Mouse (Mus musculus) liver, embryonic 11.5 days (tissue): ENCODE measurements at regions not wholly inside any gene's neighbourhood (a gene's known extent, or its start where the extent isn't known, plus 50 kb on each side); places are given as distances from the start of the nearest gene placed in this dataset.

Source experiments
- ATAC-seq: fragments of 200-750 bp; cut with Nextera tagmentation; replicated peaks from 2 replicates; pipeline ENCODE4 v1.8.0; 2017; ENCODE audit warnings: moderate number of reproducible peaks, mild to moderate bottlenecking, moderate TSS enrichment, moderate library complexity; ENCODE audit not compliant: low FRiP score
- DNase-seq: peaks from one replicate; pipeline ENCODE4 v3.0.0-alpha.2; 2017; ENCODE audit warnings: low spot score
- H3K27ac ChIP-seq: fragments of 300-500 bp; sonication (generic); 2 replicates; pipeline ENCODE4 v1.5.1; 2014; ENCODE audit warnings: mild to moderate bottlenecking, low read depth, low read length, control low read depth
- H3K27me3 ChIP-seq: fragments of 300-500 bp; sonication (generic); replicated peaks from 2 replicates; pipeline ENCODE4 v1.6.1; 2014; ENCODE audit warnings: low read length, mixed read lengths; ENCODE audit not compliant: control insufficient read depth, insufficient read depth
- H3K36me3 ChIP-seq: fragments of 300-500 bp; sonication (generic); 2 replicates; pipeline ENCODE4 v1.6.1; 2014; ENCODE audit warnings: mild to moderate bottlenecking, low read length, moderate library complexity, mixed read lengths; ENCODE audit not compliant: control insufficient read depth, insufficient read depth
- H3K4me1 ChIP-seq: fragments of 300-500 bp; sonication (generic); replicated peaks from 2 replicates; pipeline ENCODE4 v1.6.1; 2014; ENCODE audit warnings: low read length, mixed read lengths; ENCODE audit not compliant: control insufficient read depth, insufficient read depth
- H3K4me2 ChIP-seq: fragments of 300-500 bp; sonication (generic); 2 replicates; pipeline ENCODE4 v1.6.1; 2014; ENCODE audit warnings: mild to moderate bottlenecking, control low read depth, moderate library complexity
- H3K4me3 ChIP-seq: fragments of 300-500 bp; sonication (generic); 2 replicates; pipeline ENCODE4 v1.5.1; 2014; ENCODE audit warnings: low read depth, low read length, control low read depth
- H3K9ac ChIP-seq: fragments of 300-500 bp; sonication (generic); 2 replicates; pipeline ENCODE4 v1.6.1; 2014; ENCODE audit warnings: low read depth, low read length, control low read depth
- H3K9me3 ChIP-seq: fragments of 300-500 bp; sonication (generic); 2 replicates; pipeline ENCODE4 v1.6.1; 2016; ENCODE audit warnings: low read length, inconsistent platforms, mixed read lengths; ENCODE audit not compliant: control insufficient read depth
- WGBS: fragments of 180-500 bp; shearing (Covaris S2); extraction: QIAGEN DNeasy Blood & Tissue Kit; methylation state at CpG from one replicate; pipeline ENCODE4 v1.1.7; 2014; 5-methylcytosine and 5-hydroxymethylcytosine counted together

GRCm38 (mm10) chr10:117947911-117948310 lies 102.1 kb upstream of the Rap1b start:
- no peak overlapping the region for H3K9ac ChIP-seq
- no peak overlapping the region for H3K4me3 ChIP-seq
- 69% methylated on average over 7 of the region's 7 CpGs for WGBS
- no peak overlapping the region for H3K27ac ChIP-seq
- H3K4me1 ChIP-seq: no peaks in the 10 kb centered on the region
- ATAC-seq (no peak), DNase-seq (no peak)
- H3K27me3 ChIP-seq: no peaks in the 10 kb centered on the region
- H3K4me2 ChIP-seq: no peak overlapping the region
- H3K9me3 ChIP-seq: no peaks in the 10 kb centered on the region
- no peaks in the 10 kb centered on the region for H3K36me3 ChIP-seq

GRCm38 (mm10) chr10:117952116-117953025 lies 106.5 kb upstream of the Rap1b start:
- Histone ChIP-seq H3K4me3 (no peak overlapping the region), H3K36me3 (no peaks in the 10 kb centered on the region), H3K27ac (no peak overlapping the region), H3K27me3 (no peaks in the 10 kb centered on the region), H3K4me2 (peak overlapping the region; percentile 45), H3K9me3 (no peaks in the 10 kb centered on the region), H3K4me1 (no peaks in the 10 kb centered on the region), H3K9ac (no peak overlapping the region)
- no peak for ATAC-seq
- WGBS: 56% methylated on average over 26 of the region's 26 CpGs
- no peak for DNase-seq

GRCm38 (mm10) chr10:117953026-117953711 lies 107.3 kb upstream of the Rap1b start:
- Histone ChIP-seq H3K36me3 (no peaks in the 10 kb centered on the region), H3K9me3 (no peaks in the 10 kb centered on the region), H3K9ac (no peak overlapping the region), H3K4me2 (no peak overlapping the region), H3K27me3 (no peaks in the 10 kb centered on the region), H3K4me3 (no peak overlapping the region), H3K27ac (no peak overlapping the region), H3K4me1 (no peaks in the 10 kb centered on the region)
- DNase-seq: no peak
- 25% methylated on average over 12 of the region's 12 CpGs for WGBS
- ATAC-seq: no peak

GRCm38 (mm10) chr10:117956174-117956950 lies 110.5 kb upstream of the Rap1b start:
- Histone ChIP-seq H3K27ac (no peak overlapping the region), H3K27me3 (no peaks in the 10 kb centered on the region), H3K4me1 (no peaks in the 10 kb centered on the region), H3K9me3 (no peaks in the 10 kb centered on the region), H3K4me2 (no peak overlapping the region), H3K36me3 (no peaks in the 10 kb centered on the region), H3K4me3 (no peak overlapping the region), H3K9ac (no peak overlapping the region)
- no peak for ATAC-seq
- WGBS: 80% methylated on average over 17 of the region's 17 CpGs
- DNase-seq: no peak

- Histone ChIP-seq H3K4me2 (no peak overlapping the region), H3K4me3 (no peak overlapping the region), H3K27me3 (no peaks in the 10 kb centered on the region), H3K9ac (no peak overlapping the region), H3K36me3 (no peaks in the 10 kb centered on the region), H3K9me3 (no peaks in the 10 kb centered on the region), H3K4me1 (no peaks in the 10 kb centered on the region), H3K27ac (no peak overlapping the region)
- ATAC-seq (no peak), DNase-seq (no peak)
- WGBS: 71% methylated on average over 6 of the region's 6 CpGs
These were observed 128.9 kb upstream of the Rap1b start for GRCm38 (mm10) chr10:117974706-117975105.

- Histone ChIP-seq H3K4me1 (no peaks in the 10 kb centered on the region), H3K4me2 (no peak overlapping the region), H3K27ac (no peak overlapping the region), H3K4me3 (no peak overlapping the region), H3K27me3 (no peaks in the 10 kb centered on the region), H3K9me3 (no peaks in the 10 kb centered on the region), H3K9ac (no peak overlapping the region), H3K36me3 (no peaks in the 10 kb centered on the region)
- DNase-seq (no peak), ATAC-seq (no peak)
- 76% methylated on average over 1 of the region's 1 CpGs for WGBS
These were observed 129.6 kb upstream of the Rap1b start for GRCm38 (mm10) chr10:117975467-117975866.

- no peaks in the 10 kb centered on the region for H3K9me3 ChIP-seq
- no peak overlapping the region for H3K4me3 ChIP-seq
- H3K4me2 ChIP-seq: no peak overlapping the region
- ATAC-seq: no peak; the same call in 1 of the 2 replicates
- WGBS: 86% methylated on average over 4 of the region's 4 CpGs
- H3K27me3 ChIP-seq: no peaks in the 10 kb centered on the region
- no peak overlapping the region for H3K9ac ChIP-seq
- no peaks in the 10 kb centered on the region for H3K36me3 ChIP-seq
- no peak for DNase-seq
- H3K4me1 ChIP-seq: 0 out of 2 replicates have a peak, but pooled peaks cover 3% of the 10 kb centered on the region
- H3K27ac ChIP-seq: no peak overlapping the region
These were observed 133.3 kb upstream of the Rap1b start for GRCm38 (mm10) chr10:117979091-117979490.

GRCm38 (mm10) chr10:117982611-117983210 lies 136.9 kb upstream of the Rap1b start:
- no peaks in the 10 kb centered on the region for H3K9me3 ChIP-seq
- H3K4me2 ChIP-seq: peak overlapping the region; percentile 22; the same call in 1 of the 2 replicates
- DNase-seq: no peak
- H3K4me1 ChIP-seq: 0 out of 2 replicates have a peak, but pooled peaks cover 3% of the 10 kb centered on the region
- no peaks in the 10 kb centered on the region for H3K27me3 ChIP-seq
- H3K4me3 ChIP-seq: no peak overlapping the region
- no peak for ATAC-seq
- H3K27ac ChIP-seq: no peak overlapping the region
- H3K9ac ChIP-seq: no peak overlapping the region
- no peaks in the 10 kb centered on the region for H3K36me3 ChIP-seq
- 26% methylated on average over 8 of the region's 8 CpGs for WGBS
